Mouse (Mus musculus) heart, embryonic 14.5 days (tissue): ENCODE measurements around the gene Cops7a. TPM values are rescaled to one million over a fixed set of nuclear protein-coding genes. Genes with fewer than 3 reads are reported as not detected.
A peak's percentile ranks its signal among the peaks of the same experiment; 100 is the strongest.

Source experiments
- ATAC-seq: fragments of 200-750 bp; cut with Nextera tagmentation; 2 replicates; pipeline ENCODE4 v1.8.0; 2017; ENCODE audit warnings: low read depth, moderate TSS enrichment; ENCODE audit not compliant: insufficient number of reproducible peaks, insufficient read depth, low FRiP score
- H3K27ac ChIP-seq, 2 experiments: fragments of 200-500 bp in 1 of 2; fragments of 300-500 bp in 1 of 2; sonication (generic) in 1 of 2; replicated peaks in 1 of 2; 2 replicates each; pipeline ENCODE4 v1.5.1; 2012 to 2014; ENCODE audit warnings: low read depth in 2 of 2, low read length in 2 of 2, control low read depth in 1 of 2, mild to moderate bottlenecking in 1 of 2, mixed read lengths in 1 of 2; ENCODE audit not compliant: control insufficient read depth in 1 of 2, insufficient read depth in 1 of 2
- H3K27me3 ChIP-seq: fragments of 300-500 bp; sonication (generic); 2 replicates; pipeline ENCODE4 v1.6.1; 2014; ENCODE audit warnings: mild to moderate bottlenecking, low read length, control low read depth; ENCODE audit not compliant: control insufficient read depth, insufficient read depth
- H3K36me3 ChIP-seq: fragments of 300-500 bp; sonication (generic); 2 replicates; pipeline ENCODE4 v1.6.1; 2014; ENCODE audit warnings: mild to moderate bottlenecking, control low read depth, low read length, mixed read lengths; ENCODE audit not compliant: control insufficient read depth, insufficient read depth
- H3K4me1 ChIP-seq, 2 experiments: fragments of 200-500 bp in 1 of 2; fragments of 300-500 bp in 1 of 2; sonication (generic) in 1 of 2; 2 replicates each; pipeline ENCODE4 v1.6.1; 2012 to 2014; ENCODE audit warnings: low read length in 2 of 2, control low read depth in 1 of 2, mixed read lengths in 1 of 2; ENCODE audit not compliant: control insufficient read depth in 2 of 2, insufficient read depth in 2 of 2
- H3K4me2 ChIP-seq: fragments of 300-500 bp; sonication (generic); 2 replicates; pipeline ENCODE4 v1.6.1; 2014; ENCODE audit warnings: mild to moderate bottlenecking, low read length
- H3K4me3 ChIP-seq, 2 experiments: fragments of 200-500 bp in 1 of 2; fragments of 300-500 bp in 1 of 2; sonication (generic) in 1 of 2; 2 replicates each; pipeline ENCODE4 v1.5.1; 2012 to 2014; ENCODE audit warnings: low read length in 2 of 2, mild to moderate bottlenecking in 2 of 2, control low read depth in 1 of 2, low read depth in 1 of 2, moderate library complexity in 1 of 2; ENCODE audit not compliant: control insufficient read depth in 1 of 2, insufficient read depth in 1 of 2
- H3K9ac ChIP-seq: fragments of 300-500 bp; sonication (generic); 2 replicates; pipeline ENCODE4 v1.6.1; 2014; ENCODE audit warnings: mild to moderate bottlenecking, low read length
- H3K9me3 ChIP-seq: fragments of 300-500 bp; sonication (generic); 2 replicates; pipeline ENCODE4 v1.6.1; 2016; ENCODE audit warnings: low read length, control low read depth; ENCODE audit not compliant: control insufficient read depth
- WGBS: fragments of 180-500 bp; shearing (Covaris S2); extraction: QIAGEN DNeasy Blood & Tissue Kit; methylation state at CpG from one replicate; pipeline ENCODE4 v1.1.7; 2014; 5-methylcytosine and 5-hydroxymethylcytosine counted together
- polyA plus RNA-seq: library from polyadenylated mRNA; unstranded; fragments of >200 nt; fragmentation: Nextera tagmentation; extraction: Ambion mirVana; gene quantifications from 2 replicates; pipeline ENCODE4 v1.2.1, GENCODE M21; 2014

The Cops7a gene
- polyA plus RNA-seq, 1 experiment from 2014 or later: 135 TPM

GRCm38 (mm10) chr6:124993365-124993764, 28.0 kb upstream of the Cops7a start:
- WGBS: 74% methylated on average over 9 of the region's 9 CpGs
- H3K27ac ChIP-seq: no peak overlapping the region
- peaks cover 55% of the 10 kb centered on the region for H3K27me3 ChIP-seq
- H3K36me3 ChIP-seq: no peaks in the 10 kb centered on the region
- H3K9ac ChIP-seq: no peak overlapping the region
- 0 out of 2 replicates have a peak, but pooled peaks cover 7% of the 10 kb centered on the region for H3K9me3 ChIP-seq
- no peak for ATAC-seq
- H3K4me1 ChIP-seq: peaks cover 6 to 14% of the 10 kb centered on the region in 2 experiments; a peak in 3 of 4 replicates
- no peak overlapping the region for H3K4me2 ChIP-seq
- H3K4me3 ChIP-seq: no peak overlapping the region

DNA sequence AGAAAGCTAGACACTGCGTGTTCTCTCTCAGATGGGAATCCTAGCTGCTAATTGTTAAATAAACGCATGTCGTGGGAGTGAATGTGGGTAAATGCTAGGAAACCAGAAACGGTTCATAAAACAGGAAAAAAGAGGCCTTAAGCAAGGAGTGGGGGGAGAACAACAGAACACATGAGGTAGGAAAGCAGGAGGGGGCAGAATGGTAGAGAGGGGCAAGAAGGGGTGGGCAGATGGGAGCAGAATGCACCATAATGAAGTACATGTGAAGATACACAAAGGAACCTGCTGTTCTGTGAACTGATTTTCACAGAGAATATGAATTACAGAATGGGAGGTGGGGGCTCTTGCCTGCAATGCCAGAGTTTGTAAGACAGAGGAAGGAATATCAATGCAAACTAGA, 26.9 kb upstream of the Cops7a start:
- ATAC-seq: no peak
- no peak overlapping the region for H3K27ac ChIP-seq
- WGBS: 69% methylated on average over 4 of the region's 4 CpGs
- H3K9ac ChIP-seq: no peak overlapping the region
- H3K4me3 ChIP-seq: no peak overlapping the region
- peaks cover 6 to 11% of the 10 kb centered on the region in 2 experiments; a peak in 3 of 4 replicates for H3K4me1 ChIP-seq
- no peaks in the 10 kb centered on the region for H3K36me3 ChIP-seq
- 0 out of 2 replicates have a peak, but pooled peaks cover 7% of the 10 kb centered on the region for H3K9me3 ChIP-seq
- H3K4me2 ChIP-seq: no peak overlapping the region
- peaks cover 45% of the 10 kb centered on the region for H3K27me3 ChIP-seq

- ATAC-seq: no peak
- Histone ChIP-seq H3K4me3 (no peak overlapping the region), H3K9ac (no peak overlapping the region), H3K4me2 (no peak overlapping the region), H3K27me3 (no peaks in the 10 kb centered on the region), H3K9me3 (no peaks in the 10 kb centered on the region), H3K36me3 (0 out of 2 replicates have a peak, but pooled peaks cover 3% of the 10 kb centered on the region), H3K4me1 (peaks cover 6 to 14% of the 10 kb centered on the region in 2 experiments), H3K27ac (no peak overlapping the region)
- 69% methylated on average over 4 of the region's 4 CpGs for WGBS
These were observed 2.4 kb upstream of the Cops7a start for GRCm38 (mm10) chr6:124967766-124968165.

DNA sequence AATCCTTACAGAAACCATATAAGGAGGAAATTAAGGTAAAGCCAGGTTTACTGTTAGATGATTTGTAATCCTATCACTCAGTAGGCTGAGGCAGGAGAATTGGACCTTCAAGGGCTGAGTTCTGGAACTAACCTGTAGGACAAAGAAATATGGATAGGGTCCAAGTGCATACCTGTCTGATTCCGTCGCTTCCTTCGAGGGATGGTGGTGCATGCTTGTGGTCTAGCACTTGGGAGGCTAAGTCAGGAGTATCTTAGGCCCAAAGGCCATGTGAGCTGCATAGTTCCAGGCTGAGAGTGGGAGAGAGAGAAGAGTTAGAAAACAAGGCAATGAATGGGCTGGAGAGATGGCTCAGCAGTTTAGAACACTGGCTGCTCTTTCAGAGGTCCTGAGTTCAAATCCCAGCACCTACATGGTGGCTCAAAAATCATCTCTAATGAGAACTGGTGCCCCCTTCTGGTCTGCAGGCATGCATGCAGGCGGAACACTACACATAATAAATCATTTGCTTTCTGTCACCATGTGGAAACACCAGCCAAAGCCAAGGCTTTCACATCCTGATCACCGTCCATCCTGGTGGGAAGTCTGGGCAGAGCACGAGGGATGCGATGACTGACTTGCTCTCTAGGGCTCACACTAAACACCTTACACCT, 1.3 kb upstream of the Cops7a start:
- 98% methylated on average over 7 of the region's 7 CpGs for WGBS
- no peak overlapping the region for H3K9ac ChIP-seq
- H3K27ac ChIP-seq: no peak overlapping the region

DNA sequence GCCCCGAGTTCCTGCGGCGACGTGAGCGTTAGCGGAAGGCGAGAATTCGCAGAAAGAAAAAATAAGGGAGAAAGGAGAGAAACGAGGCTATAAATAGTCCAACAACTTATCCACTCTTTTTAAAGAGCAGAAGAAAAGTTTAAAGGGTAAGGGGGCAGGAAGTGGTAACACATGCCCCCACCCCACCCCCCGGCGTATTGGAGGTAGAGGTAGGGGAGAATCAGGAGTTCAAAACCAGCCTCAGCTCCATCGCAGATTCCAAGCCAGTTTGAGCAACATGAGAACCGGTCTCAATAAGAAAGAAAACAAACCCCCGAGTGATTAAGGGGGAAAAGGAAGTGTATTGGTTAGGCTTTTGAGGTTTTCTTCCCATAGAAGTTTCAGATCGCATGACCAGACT, 409 bp upstream of the Cops7a start:
- no peak for ATAC-seq
- WGBS: 14% methylated on average over 15 of the region's 15 CpGs
- H3K9ac ChIP-seq: peak overlapping the region; percentile 91
- H3K27me3 ChIP-seq: no peaks in the 10 kb centered on the region
- peak overlapping the region; percentile 91 to 92 for H3K27ac ChIP-seq
- H3K4me1 ChIP-seq: peaks cover 6 to 14% of the 10 kb centered on the region in 2 experiments
- H3K4me3 ChIP-seq: peak overlapping the region; percentile 91 to 94
- no peaks in the 10 kb centered on the region for H3K9me3 ChIP-seq
- peak overlapping the region; percentile 95 for H3K4me2 ChIP-seq
- H3K36me3 ChIP-seq: peaks cover 22% of the 10 kb centered on the region

More for the DNA sequence above, 1.3 kb upstream of the Cops7a start:
- Histone ChIP-seq H3K4me2 (peak overlapping the region; percentile 95), H3K4me1 (peaks cover 6 to 14% of the 10 kb centered on the region in 2 experiments), H3K9me3 (no peaks in the 10 kb centered on the region), H3K36me3 (peaks cover 13% of the 10 kb centered on the region), H3K4me3 (peak overlapping the region in 1 of 2 experiments; percentile 94; a peak in 1 of 4 replicates), H3K27me3 (no peaks in the 10 kb centered on the region)
- no peak for ATAC-seq

DNA sequence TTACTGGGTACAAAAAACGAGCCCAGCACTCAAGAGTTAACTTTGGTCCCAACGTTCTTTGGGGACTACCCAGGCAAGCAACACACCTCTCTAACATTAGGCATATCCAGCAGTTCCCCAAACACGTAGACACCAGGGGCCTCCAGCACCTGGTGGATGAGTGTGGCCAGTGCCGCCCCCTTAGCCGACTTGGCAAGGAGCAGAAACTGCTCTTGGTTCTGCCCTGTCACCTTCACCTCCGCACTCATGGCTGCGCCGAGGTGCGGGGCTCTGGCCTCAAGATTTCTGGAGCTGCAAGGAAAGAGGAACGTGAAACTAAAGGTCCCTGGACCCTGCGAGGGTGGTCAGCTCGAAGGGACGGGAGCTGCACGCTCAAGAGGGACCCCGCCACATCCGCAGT, 700 bp downstream of the Cops7a start:
- peaks cover 6 to 14% of the 10 kb centered on the region in 2 experiments for H3K4me1 ChIP-seq
- WGBS: 35% methylated on average over 16 of the region's 16 CpGs
- no peaks in the 10 kb centered on the region for H3K9me3 ChIP-seq
- peak overlapping the region in 1 of 2 experiments; percentile 92; a peak in 2 of 4 replicates for H3K27ac ChIP-seq
- peaks cover 33% of the 10 kb centered on the region for H3K36me3 ChIP-seq
- H3K9ac ChIP-seq: peak overlapping the region; percentile 91
- peak overlapping the region; percentile 91 to 94 for H3K4me3 ChIP-seq
- H3K4me2 ChIP-seq: peak overlapping the region; percentile 95
- H3K27me3 ChIP-seq: no peaks in the 10 kb centered on the region
- ATAC-seq: no peak

DNA sequence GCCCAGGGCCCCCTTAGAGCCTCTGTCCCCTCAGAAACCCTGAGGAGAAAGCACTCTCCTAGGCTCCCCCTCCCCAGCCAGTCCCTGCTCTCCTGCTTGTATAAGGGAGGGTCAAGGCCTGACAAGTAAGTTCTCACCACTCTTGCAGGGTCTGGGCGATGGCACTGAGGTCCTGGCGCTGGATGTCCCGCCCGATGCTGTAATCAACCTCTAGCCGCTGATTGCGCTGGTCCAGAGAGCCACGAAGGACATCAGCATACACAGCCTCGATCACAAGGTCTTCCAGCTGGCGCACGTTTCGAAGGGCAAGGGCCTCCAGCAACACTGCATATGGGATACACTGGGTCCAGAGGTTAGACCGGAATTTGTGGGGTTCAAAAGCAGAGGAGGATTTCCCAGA, 4.3 kb downstream of the Cops7a start:
- peaks cover 61% of the 10 kb centered on the region for H3K36me3 ChIP-seq

More for the DNA sequence above, 4.3 kb downstream of the Cops7a start:
- H3K4me2 ChIP-seq: no peak overlapping the region
- H3K4me3 ChIP-seq: no peak overlapping the region
- peaks cover 6 to 10% of the 10 kb centered on the region in 2 experiments for H3K4me1 ChIP-seq
- H3K27ac ChIP-seq: no peak overlapping the region
- no peaks in the 10 kb centered on the region for H3K9me3 ChIP-seq
- H3K9ac ChIP-seq: no peak overlapping the region
- WGBS: 91% methylated on average over 12 of the region's 12 CpGs
- no peaks in the 10 kb centered on the region for H3K27me3 ChIP-seq
- no peak for ATAC-seq
